Comparison of ENCODE assay signal across 8 mouse cellular contexts in genomic region chr15:94025239-94025971, GRCm38 (mm10).
DNase-seq lines count a peak whose midpoint lies in the region; ATAC-seq and TF ChIP-seq lines count a peak whose summit lies in the region.

No protein-coding gene starts in this region.

- H3K27me3 ChIP-seq in neural tube, embryonic 11.5 days (ENCODE audit: control insufficient read depth, insufficient read depth, low read length) = no peaks in the 10 kb centered on the region
- no peaks in the 10 kb centered on the region for H3K27me3 ChIP-seq in limb, embryonic 10.5 days (ENCODE audit: low read depth, poor library complexity, severe bottlenecking)
- H3K27me3 ChIP-seq in stomach, embryonic 15.5 days (replicated peaks) = no peaks in the 10 kb centered on the region
- no peaks in the 10 kb centered on the region for H3K27me3 ChIP-seq in midbrain, embryonic 13.5 days
- no peaks in the 10 kb centered on the region for H3K27me3 ChIP-seq in cerebellum, adult 2 months (ENCODE audit: control insufficient read depth, insufficient read depth, low read length)

- no peak overlapping the region for H3K9ac ChIP-seq in neural tube, embryonic 11.5 days (ENCODE audit: low read length)
- H3K9ac ChIP-seq in stomach, embryonic 15.5 days = no peak overlapping the region
- H3K9ac ChIP-seq in midbrain, embryonic 13.5 days (replicated peaks) = no peak overlapping the region

- peak; percentile 40 for DNase-seq in neural tube, embryonic 11.5 days (ENCODE audit: low spot score)
- no peak for DNase-seq in neural tube, embryonic 10.5 days (ENCODE audit: extremely low spot score, low spot score)
- DNase-seq in gastrocnemius, postnatal 14 days = peak; percentile 27
- peak; percentile 45 for DNase-seq in limb, embryonic 10.5 days (ENCODE audit: low spot score)
- DNase-seq in cerebellum, adult 2 months = no peak
- DNase-seq in cerebellum, postnatal 25 days = no peak

- no peaks in the 10 kb centered on the region for H3K36me3 ChIP-seq in neural tube, embryonic 11.5 days (ENCODE audit: control insufficient read depth, insufficient read depth, low read length)
- H3K36me3 ChIP-seq in limb, embryonic 10.5 days = no peaks in the 10 kb centered on the region
- no peaks in the 10 kb centered on the region for H3K36me3 ChIP-seq in stomach, embryonic 15.5 days
- no peaks in the 10 kb centered on the region for H3K36me3 ChIP-seq in midbrain, embryonic 13.5 days

- H3K27ac ChIP-seq in neural tube, embryonic 11.5 days (ENCODE audit: low read depth, low read length) = no peak overlapping the region
- H3K27ac ChIP-seq in limb, embryonic 10.5 days = peak overlapping the region; percentile 82
- peak overlapping the region; percentile 63 for H3K27ac ChIP-seq in stomach, embryonic 15.5 days
- no peak overlapping the region for H3K27ac ChIP-seq in midbrain, embryonic 13.5 days
- H3K27ac ChIP-seq in cerebellum, adult 2 months (ENCODE audit: insufficient read depth, low read length) = no peak overlapping the region

- intact Hi-C loops in gastrocnemius, postnatal 14 days (cut with DNase I; ENCODE audit: low total_unique reads) = no loop called here

- TF ChIP-seq POLR2A in cerebellum, adult 2 months (IDR thresholded peaks at IDR 0.05; ENCODE audit: borderline replicate concordance, insufficient read depth, low read length) = no peak

- 73% methylated on average over 20 of the region's 20 CpGs for WGBS in neural tube, embryonic 11.5 days
- WGBS in limb, embryonic 10.5 days = 80% methylated on average over 20 of the region's 20 CpGs
- 65% methylated on average over 20 of the region's 20 CpGs for WGBS in stomach, embryonic 15.5 days
- 84% methylated on average over 20 of the region's 20 CpGs for WGBS in midbrain, embryonic 13.5 days
- 89% methylated on average over 20 of the region's 20 CpGs for WGBS in cerebellum, adult 2 months

- H3K9me3 ChIP-seq in neural tube, embryonic 11.5 days (ENCODE audit: control insufficient read depth, low read length) = no peaks in the 10 kb centered on the region
- no peaks in the 10 kb centered on the region for H3K9me3 ChIP-seq in limb, embryonic 10.5 days (replicated peaks)
- H3K9me3 ChIP-seq in stomach, embryonic 15.5 days = no peaks in the 10 kb centered on the region
- no peaks in the 10 kb centered on the region for H3K9me3 ChIP-seq in midbrain, embryonic 13.5 days

- no peak overlapping the region for H3K4me3 ChIP-seq in neural tube, embryonic 11.5 days (ENCODE audit: low read depth, low read length)
- no peak overlapping the region for H3K4me3 ChIP-seq in limb, embryonic 10.5 days
- no peak overlapping the region for H3K4me3 ChIP-seq in stomach, embryonic 15.5 days (replicated peaks)
- H3K4me3 ChIP-seq in midbrain, embryonic 13.5 days (replicated peaks) = no peak overlapping the region
- no peak overlapping the region for H3K4me3 ChIP-seq in cerebellum, adult 2 months (replicated peaks; ENCODE audit: insufficient read depth, low read depth, low read length)

- H3K4me1 ChIP-seq in neural tube, embryonic 11.5 days (ENCODE audit: control insufficient read depth, insufficient read depth, low read length) = no peaks in the 10 kb centered on the region
- peaks cover 29% of the 10 kb centered on the region for H3K4me1 ChIP-seq in limb, embryonic 10.5 days
- 0 out of 2 replicates have a peak, but pooled peaks cover 6% of the 10 kb centered on the region for H3K4me1 ChIP-seq in stomach, embryonic 15.5 days
- no peaks in the 10 kb centered on the region for H3K4me1 ChIP-seq in midbrain, embryonic 13.5 days (replicated peaks)
- no peaks in the 10 kb centered on the region for H3K4me1 ChIP-seq in cerebellum, adult 2 months (ENCODE audit: control insufficient read depth, insufficient read depth, low read length)

- no peak for ATAC-seq in neural tube, embryonic 11.5 days (ENCODE audit: insufficient read depth, low FRiP score, low TSS enrichment)
- ATAC-seq in stomach, embryonic 15.5 days (ENCODE audit: insufficient read depth, low FRiP score, low read depth) = no peak
- ATAC-seq in midbrain, embryonic 13.5 days = no peak

- no peak for TF ChIP-seq CTCF in cerebellum, adult 2 months (IDR thresholded peaks at IDR 0.05; ENCODE audit: borderline replicate concordance, insufficient read depth, low read depth, low read length)

- no peak overlapping the region for H3K4me2 ChIP-seq in neural tube, embryonic 11.5 days (ENCODE audit: low read depth)
- H3K4me2 ChIP-seq in stomach, embryonic 15.5 days = no peak overlapping the region
- no peak overlapping the region for H3K4me2 ChIP-seq in midbrain, embryonic 13.5 days (replicated peaks)

Comparison
In these comparisons a context has a peak if more than half of its experiments do, and no peak if none do; other contexts are left out.
1. DNase-seq: peak in neural tube, embryonic 11.5 days (single experiment), gastrocnemius, postnatal 14 days (single experiment) and limb, embryonic 10.5 days (single experiment); none in neural tube, embryonic 10.5 days (single experiment), cerebellum, adult 2 months (0 of 2) and cerebellum, postnatal 25 days (0 of 2).
2. H3K27ac ChIP-seq: peak in limb, embryonic 10.5 days (single experiment) and stomach, embryonic 15.5 days (single experiment); none in neural tube, embryonic 11.5 days (single experiment), midbrain, embryonic 13.5 days (single experiment) and cerebellum, adult 2 months (single experiment).